Mouse (Mus musculus) intestine, embryonic 16.5 days (tissue): ENCODE measurements around the gene Pcnp. TPM values are rescaled to one million over a fixed set of nuclear protein-coding genes. Genes with fewer than 3 reads are reported as not detected.
"Not testable (repeated sequence)": the region's sequence is repeated elsewhere in the genome, so short reads cannot be mapped to it uniquely, and the experiment has no call there.

ENCODE experiments used
- ATAC-seq: fragments of 200-750 bp; cut with Nextera tagmentation; 2 replicates; pipeline ENCODE4 v1.8.0; 2017; ENCODE audit warnings: moderate TSS enrichment, moderate library complexity
- H3K27ac ChIP-seq: fragments of 300-500 bp; sonication (generic); 2 replicates; pipeline ENCODE4 v1.5.1; 2014; ENCODE audit warnings: mild to moderate bottlenecking, low read length
- H3K27me3 ChIP-seq: fragments of 300-500 bp; sonication (generic); replicated peaks from 2 replicates; pipeline ENCODE4 v1.6.1; 2014; ENCODE audit warnings: low read length, control low read depth, mixed read lengths; ENCODE audit not compliant: control insufficient read depth, insufficient read depth
- H3K36me3 ChIP-seq: fragments of 300-500 bp; sonication (generic); 2 replicates; pipeline ENCODE4 v1.6.1; 2014; ENCODE audit warnings: low read length, control low read depth; ENCODE audit not compliant: control insufficient read depth, insufficient read depth
- H3K4me1 ChIP-seq: fragments of 300-500 bp; sonication (generic); 2 replicates; pipeline ENCODE4 v1.6.1; 2014; ENCODE audit warnings: low read length, control low read depth, mixed read lengths; ENCODE audit not compliant: control insufficient read depth, insufficient read depth
- H3K4me2 ChIP-seq: fragments of 300-500 bp; sonication (generic); 2 replicates; pipeline ENCODE4 v1.6.1; 2014; ENCODE audit warnings: low read depth, low read length, control low read depth
- H3K4me3 ChIP-seq: fragments of 300-500 bp; sonication (generic); 2 replicates; pipeline ENCODE4 v1.5.1; 2014; ENCODE audit warnings: mild to moderate bottlenecking, low read length
- H3K9ac ChIP-seq: fragments of 300-500 bp; sonication (generic); 2 replicates; pipeline ENCODE4 v1.6.1; 2014; ENCODE audit warnings: low read depth, low read length
- H3K9me3 ChIP-seq: fragments of 300-500 bp; sonication (generic); 2 replicates; pipeline ENCODE4 v1.6.1; 2016; ENCODE audit warnings: low read length, control low read depth; ENCODE audit not compliant: control insufficient read depth
- WGBS: fragments of 180-500 bp; shearing (Covaris S2); extraction: QIAGEN DNeasy Blood & Tissue Kit; methylation state at CpG from one replicate; pipeline ENCODE4 v1.1.7; 2014; 5-methylcytosine and 5-hydroxymethylcytosine counted together
- polyA plus RNA-seq: library from polyadenylated mRNA; unstranded; fragments of >200 nt; fragmentation: Nextera tagmentation; extraction: Ambion mirVana; gene quantifications from 2 replicates; pipeline ENCODE4 v1.2.1, GENCODE M21; 2015

The Pcnp gene
- polyA plus RNA-seq, 1 experiment from 2014 or later = 177 TPM

- no peaks in the 10 kb centered on the region for H3K9me3 ChIP-seq
- H3K4me2 ChIP-seq = peak overlapping the region; percentile 64
- H3K4me3 ChIP-seq = peak overlapping the region; percentile 100
- 45% methylated on average over 10 of the region's 10 CpGs for WGBS
- H3K36me3 ChIP-seq = peaks cover 12% of the 10 kb centered on the region
- peak overlapping the region; percentile 77 for H3K27ac ChIP-seq
- H3K4me1 ChIP-seq = peaks cover 13% of the 10 kb centered on the region
- no peaks in the 10 kb centered on the region for H3K27me3 ChIP-seq
- no peak for ATAC-seq
- H3K9ac ChIP-seq = peak overlapping the region; percentile 59
Measured at GRCm38 (mm10) chr16:55972626-55973201, 56.8 kb downstream of the Pcnp start.

- whole genome bisulfite sequencing = 73% methylated on average over 6 of the region's 6 CpGs
- H3K9me3 ChIP-seq = no peaks in the 10 kb centered on the region
- H3K27ac ChIP-seq = no peak overlapping the region
- H3K27me3 ChIP-seq = no peaks in the 10 kb centered on the region
- no peak for ATAC-seq
- H3K4me3 ChIP-seq = no peak overlapping the region
- peaks cover 18% of the 10 kb centered on the region for H3K4me1 ChIP-seq
- no peak overlapping the region for H3K4me2 ChIP-seq
- H3K36me3 ChIP-seq = peaks cover 12% of the 10 kb centered on the region
- no peak overlapping the region for H3K9ac ChIP-seq
Measured at GRCm38 (mm10) chr16:55971735-55972615, 57.6 kb downstream of the Pcnp start.

DNA sequence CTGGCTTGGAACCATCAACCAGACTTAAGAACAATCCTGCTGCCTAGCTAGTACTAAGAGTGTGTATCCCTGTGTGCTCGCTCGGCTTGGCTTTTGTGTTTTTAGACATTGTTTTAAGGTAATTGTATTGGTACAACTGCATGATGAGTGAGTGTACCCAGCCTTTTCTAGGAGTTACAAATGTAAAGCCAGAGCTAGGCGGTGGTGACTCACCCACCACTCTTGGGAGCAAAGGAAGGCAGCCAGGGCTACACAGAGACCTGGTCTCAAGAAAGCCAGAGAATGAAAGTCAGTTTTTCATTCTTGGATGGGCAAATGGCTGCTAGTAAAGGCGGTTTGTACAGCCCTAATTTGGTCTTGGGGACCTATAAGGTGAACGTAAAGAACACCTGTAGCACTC is 59.1 kb downstream of the Pcnp start:
- Histone ChIP-seq H3K9ac (no peak overlapping the region), H3K4me1 (peaks cover 16% of the 10 kb centered on the region), H3K9me3 (no peaks in the 10 kb centered on the region), H3K4me2 (no peak overlapping the region), H3K27me3 (no peaks in the 10 kb centered on the region), H3K36me3 (peaks cover 12% of the 10 kb centered on the region), H3K27ac (no peak overlapping the region), H3K4me3 (no peak overlapping the region)
- 93% methylated on average over 5 of the region's 5 CpGs for WGBS
- ATAC-seq = no peak

- H3K4me3 ChIP-seq = no peak overlapping the region
- no peaks in the 10 kb centered on the region for H3K27me3 ChIP-seq
- WGBS = 67% methylated on average over 3 of the region's 3 CpGs
- H3K9me3 ChIP-seq = no peaks in the 10 kb centered on the region
- peaks cover 13% of the 10 kb centered on the region for H3K4me1 ChIP-seq
- H3K9ac ChIP-seq = no peak overlapping the region
- H3K36me3 ChIP-seq = peaks cover 12% of the 10 kb centered on the region
- ATAC-seq = no peak
- no peak overlapping the region for H3K27ac ChIP-seq
- no peak overlapping the region for H3K4me2 ChIP-seq
Measured at GRCm38 (mm10) chr16:55969147-55969546, 60.4 kb downstream of the Pcnp start.

- Histone ChIP-seq H3K4me3 (peak overlapping the region; percentile 70), H3K9me3 (no peaks in the 10 kb centered on the region), H3K27ac (no peak overlapping the region), H3K4me2 (peak overlapping the region; percentile 93), H3K27me3 (no peaks in the 10 kb centered on the region), H3K9ac (peak overlapping the region; percentile 83), H3K36me3 (peaks cover 12% of the 10 kb centered on the region), H3K4me1 (peaks cover 6% of the 10 kb centered on the region)
- 19% methylated on average over 1 of the region's 1 CpGs for WGBS
- ATAC-seq = no peak
Measured at GRCm38 (mm10) chr16:55967221-55967620, 62.3 kb downstream of the Pcnp start.

DNA sequence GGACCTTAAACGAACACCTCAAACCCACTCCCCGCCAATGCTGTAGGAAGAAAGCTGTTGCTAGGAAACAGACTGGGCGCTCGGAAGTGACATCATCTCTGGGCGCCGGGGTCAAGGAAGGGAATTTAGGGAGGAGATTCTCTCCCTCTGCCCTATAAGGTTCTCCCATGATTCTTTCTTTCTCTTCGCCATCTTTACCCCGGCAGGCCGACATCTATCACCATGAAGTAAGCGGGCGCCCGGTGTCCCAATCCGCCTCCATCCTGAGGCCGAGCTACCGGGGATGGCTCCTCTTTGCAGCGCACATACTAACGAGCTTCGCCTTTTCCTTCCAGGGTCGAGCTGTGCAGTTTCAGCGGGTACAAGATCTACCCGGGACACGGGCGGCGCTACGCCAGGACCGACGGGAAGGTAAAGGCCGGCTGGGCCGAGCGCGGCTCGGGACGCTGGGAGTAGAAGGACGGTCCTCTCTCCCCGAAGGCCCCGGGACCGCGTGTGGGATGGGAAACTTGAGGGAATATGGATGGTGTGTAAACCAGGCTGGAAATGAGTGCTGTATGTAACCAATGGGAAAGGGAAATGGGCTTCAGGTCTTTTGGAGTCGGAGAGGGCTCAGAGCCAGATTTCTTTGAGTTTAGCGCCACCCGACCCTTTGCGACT is 63.2 kb downstream of the Pcnp start, which contains the start of gene Rpl24:
TSS of gene Rpl24 (plus strand) at position 64 of the 660 bp plus-strand sequence.
- peak within 1 kb of the TSS; percentile 70 for H3K4me3 ChIP-seq
- H3K4me2 ChIP-seq = peak within 1 kb of the TSS; percentile 93
- H3K27ac ChIP-seq = peak within 1 kb of the TSS; percentile 72
- peaks cover 6% of the 10 kb centered on the region for H3K36me3 ChIP-seq
- peaks cover 4% of the 10 kb centered on the region for H3K4me1 ChIP-seq
- no peaks in the 10 kb centered on the region for H3K9me3 ChIP-seq
- ATAC-seq = peak; percentile 95
- under 1% methylated on average over 42 of the region's 42 CpGs for WGBS
- H3K27me3 ChIP-seq = no peaks in the 10 kb centered on the region
- H3K9ac ChIP-seq = peak within 1 kb of the TSS; percentile 83

DNA sequence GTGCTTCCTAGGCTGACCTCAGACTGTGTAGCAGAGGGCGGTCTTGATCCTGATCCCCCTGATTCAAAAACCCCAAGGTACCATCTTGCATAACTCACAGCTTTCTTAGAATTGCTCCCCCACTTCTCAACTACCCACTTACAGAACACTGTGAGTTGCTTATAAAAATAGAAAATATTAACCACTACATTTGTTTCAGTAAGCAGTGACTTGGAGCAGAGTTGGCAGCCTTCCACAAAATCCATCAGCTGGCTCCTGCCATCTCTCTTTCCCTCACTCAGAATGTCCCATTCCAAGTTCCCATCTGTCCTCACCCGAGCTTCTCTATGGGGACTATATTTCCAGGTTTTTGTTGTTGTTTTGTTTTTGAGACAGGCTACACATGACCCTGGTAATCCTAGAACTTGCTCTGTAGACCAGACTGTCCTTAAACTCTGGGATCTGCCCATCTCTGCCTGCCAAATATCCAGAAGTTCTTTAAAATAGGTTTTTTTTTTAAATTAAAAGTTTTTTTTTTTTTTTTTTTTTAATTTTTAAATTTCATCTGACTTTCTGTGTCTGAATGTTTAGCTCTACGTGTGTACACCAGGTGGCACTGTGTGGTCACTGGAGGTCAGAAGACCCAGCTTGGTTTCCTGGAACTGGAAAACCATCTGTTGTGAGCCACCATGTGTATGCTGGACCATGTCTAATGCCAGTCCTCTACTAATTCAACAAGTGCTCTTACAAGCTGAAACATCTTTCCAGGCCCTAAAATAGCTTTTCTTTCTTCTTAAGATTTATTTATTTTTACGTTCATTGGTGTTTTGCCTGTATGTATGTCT is 65.2 kb downstream of the Pcnp start:
- Histone ChIP-seq H3K36me3 (no peaks in the 10 kb centered on the region), H3K9ac (no peak overlapping the region), H3K4me1 (peaks cover 4% of the 10 kb centered on the region), H3K4me2 (no peak overlapping the region), H3K9me3 (no peaks in the 10 kb centered on the region), H3K27me3 (no peaks in the 10 kb centered on the region), H3K4me3 (no peak overlapping the region), H3K27ac (no peak overlapping the region)
- 60% methylated on average over 4 of the region's 4 CpGs for WGBS
- no peak for ATAC-seq

DNA sequence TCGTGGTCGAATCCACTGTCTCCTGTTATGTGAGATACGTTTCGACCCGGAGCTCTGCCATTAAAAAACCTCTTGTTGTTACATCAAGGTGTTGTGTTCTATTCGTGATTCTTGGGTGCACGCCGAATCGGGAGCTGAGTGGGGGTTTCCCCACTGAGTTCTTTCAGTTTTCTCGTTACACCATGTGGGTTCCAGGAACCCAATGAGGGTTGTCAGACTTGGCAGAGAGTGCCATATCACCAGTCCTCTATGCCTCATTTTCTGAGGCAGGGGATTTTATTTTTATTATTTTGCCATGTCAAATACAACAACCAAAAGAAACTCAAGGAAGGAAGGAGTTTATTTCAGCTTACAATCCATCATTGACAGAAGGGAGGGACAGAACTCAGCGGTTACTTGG is 66.5 kb downstream of the Pcnp start:
- H3K4me3 ChIP-seq, H3K36me3 ChIP-seq, H3K4me1 ChIP-seq, H3K9ac ChIP-seq, H3K27me3 ChIP-seq, H3K9me3 ChIP-seq, ATAC-seq, H3K27ac ChIP-seq, H3K4me2 ChIP-seq: not testable (repeated sequence)
- WGBS = 88% methylated on average over 6 of the region's 11 CpGs
